Mouse (Mus musculus) hindbrain, embryonic 16.5 days (tissue): ENCODE results near the gene Six3. TPM values are rescaled to one million over a fixed set of nuclear protein-coding genes. Genes with fewer than 3 reads are reported as not detected.

Source experiments
- ATAC-seq: fragments of 200-750 bp; cut with Nextera tagmentation; 2 replicates; pipeline ENCODE4 v1.8.0; 2017; ENCODE audit warnings: moderate TSS enrichment, moderate library complexity
- H3K27ac ChIP-seq: fragments of 300-500 bp; sonication (generic); 2 replicates; pipeline ENCODE4 v1.5.1; 2014; ENCODE audit warnings: low read depth, mild to moderate bottlenecking, control low read depth, low read length, moderate library complexity
- H3K27me3 ChIP-seq: fragments of 300-500 bp; sonication (generic); replicated peaks from 2 replicates; pipeline ENCODE4 v1.6.1; 2014; ENCODE audit warnings: low read length; ENCODE audit not compliant: control insufficient read depth, insufficient read depth
- H3K36me3 ChIP-seq: fragments of 300-500 bp; sonication (generic); 2 replicates; pipeline ENCODE4 v1.6.1; 2014; ENCODE audit warnings: mild to moderate bottlenecking, low read length, moderate library complexity, mixed read lengths; ENCODE audit not compliant: control insufficient read depth, insufficient read depth
- H3K4me1 ChIP-seq: fragments of 300-500 bp; sonication (generic); 2 replicates; pipeline ENCODE4 v1.6.1; 2014; ENCODE audit warnings: low read depth, low read length; ENCODE audit not compliant: control insufficient read depth, insufficient read depth
- H3K4me2 ChIP-seq: fragments of 300-500 bp; sonication (generic); 2 replicates; pipeline ENCODE4 v1.6.1; 2014; ENCODE audit warnings: mild to moderate bottlenecking, low read length, control low read depth, moderate library complexity
- H3K4me3 ChIP-seq: fragments of 300-500 bp; sonication (generic); 2 replicates; pipeline ENCODE4 v1.5.1; 2014; ENCODE audit warnings: mild to moderate bottlenecking, low read length, control low read depth, moderate library complexity
- H3K9ac ChIP-seq: fragments of 300-500 bp; sonication (generic); 2 replicates; pipeline ENCODE4 v1.6.1; 2014; ENCODE audit warnings: low read depth, mild to moderate bottlenecking, control low read depth, low read length, moderate library complexity
- H3K9me3 ChIP-seq: fragments of 300-500 bp; sonication (generic); 2 replicates; pipeline ENCODE4 v1.6.1; 2014; ENCODE audit warnings: mild to moderate bottlenecking, low read length, moderate library complexity; ENCODE audit not compliant: control insufficient read depth
- WGBS: fragments of 180-500 bp; shearing (Covaris S2); extraction: QIAGEN DNeasy Blood & Tissue Kit; methylation state at CpG from one replicate; pipeline ENCODE4 v1.1.7; 2014; 5-methylcytosine and 5-hydroxymethylcytosine counted together
- polyA plus RNA-seq: library from polyadenylated mRNA; unstranded; fragments of >200 nt; fragmentation: Nextera tagmentation; extraction: Ambion mirVana; gene quantifications from 2 replicates; pipeline ENCODE4 v1.2.1, GENCODE M21; 2015

Six3 gene
- polyA plus RNA-seq, 1 experiment from 2014 or later, result 0.06 TPM

DNA sequence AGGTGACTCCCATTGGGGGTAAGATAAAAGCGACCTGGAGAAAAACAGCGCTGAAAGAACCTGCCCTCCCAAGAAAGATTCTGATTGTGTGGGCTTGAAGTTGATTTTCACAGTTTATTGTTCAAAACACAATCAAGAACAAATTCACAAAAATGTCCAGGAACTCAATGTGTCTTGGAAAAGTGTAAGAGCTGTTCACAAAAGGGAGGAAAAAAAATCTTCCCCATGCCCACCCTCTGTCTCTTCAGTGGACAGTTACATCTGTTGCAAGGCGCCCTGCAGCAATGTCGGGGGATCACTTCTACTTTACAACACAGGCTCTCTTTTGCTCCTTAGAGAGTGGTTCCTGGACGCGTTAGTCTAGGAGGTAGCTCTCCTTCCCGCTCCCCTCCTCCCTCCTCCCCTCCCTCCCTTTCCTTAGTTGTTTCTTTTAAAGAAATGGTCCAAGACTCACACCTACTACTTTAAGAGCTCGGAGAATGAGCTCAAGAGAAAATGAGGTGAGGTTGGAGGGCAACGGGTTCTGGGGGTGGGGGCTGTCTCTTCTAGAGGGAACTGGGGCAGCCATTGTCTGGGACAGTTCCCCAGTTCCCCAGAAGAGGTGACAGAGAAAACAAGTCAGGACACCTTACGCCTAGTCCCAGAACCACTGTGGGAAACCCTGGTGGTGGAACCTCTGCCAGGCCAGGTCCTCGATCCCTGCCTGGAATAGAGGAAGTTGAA is 2.9 kb upstream of the Six3 start:
- no peaks in the 10 kb centered on the region; the same call in 1 of the 2 replicates for H3K4me1 ChIP-seq
- no peak overlapping the region for H3K9ac ChIP-seq
- H3K27me3 ChIP-seq, result peaks cover 76% of the 10 kb centered on the region
- ATAC-seq, result no peak
- H3K9me3 ChIP-seq, result no peaks in the 10 kb centered on the region
- H3K36me3 ChIP-seq, result no peaks in the 10 kb centered on the region
- 5% methylated on average over 11 of the region's 11 CpGs for WGBS
- no peak overlapping the region for H3K4me3 ChIP-seq
- no peak overlapping the region for H3K27ac ChIP-seq
- H3K4me2 ChIP-seq, result no peak overlapping the region

DNA sequence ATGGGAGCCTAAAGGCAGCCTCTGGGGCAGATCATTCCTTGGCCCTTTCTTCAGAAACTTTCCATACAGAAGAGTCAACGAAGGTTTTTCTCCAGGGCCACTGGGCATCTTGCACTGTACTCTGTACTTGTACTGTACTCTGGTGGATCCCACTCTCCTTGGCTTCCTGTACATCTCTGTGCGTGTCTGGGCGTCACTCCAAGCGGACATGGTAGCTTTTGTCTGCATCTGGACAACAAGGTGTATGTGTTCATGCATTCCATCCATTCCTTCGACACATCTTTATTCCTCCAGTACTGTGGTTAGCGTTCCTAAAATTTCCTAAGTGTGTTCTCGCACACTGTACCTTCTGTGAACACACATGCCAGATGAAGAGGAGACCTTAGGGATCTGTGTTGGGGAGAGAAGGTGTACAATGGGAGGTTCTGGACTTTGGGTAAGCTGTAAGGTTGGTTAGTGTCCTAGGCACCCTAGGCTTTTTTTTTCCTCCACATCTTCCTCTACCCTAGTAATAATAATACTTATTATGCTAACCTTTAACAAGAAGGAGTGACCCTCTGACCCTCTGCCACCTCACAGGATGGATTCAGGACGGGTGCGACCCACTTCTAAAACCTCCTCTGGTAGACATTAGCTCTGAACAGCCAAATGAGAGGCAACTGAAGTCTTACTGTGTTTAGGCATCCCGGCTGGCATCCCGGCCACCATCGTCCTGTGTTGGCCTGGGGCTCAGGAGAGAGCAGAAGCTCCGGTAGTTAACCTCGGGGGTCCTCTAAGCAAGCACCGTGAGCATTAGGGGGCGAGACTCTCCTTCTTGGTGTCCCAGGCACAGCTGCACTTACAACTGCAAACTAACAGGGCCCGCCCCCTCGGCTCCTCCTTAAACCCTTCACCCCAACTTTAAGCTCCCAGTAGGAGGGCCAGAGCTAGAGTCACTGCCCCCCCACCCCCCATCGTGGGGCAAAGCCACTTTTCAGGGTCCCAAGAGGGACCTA is 1.6 kb upstream of the Six3 start:
- no peaks in the 10 kb centered on the region for H3K9me3 ChIP-seq
- no peak overlapping the region for H3K4me2 ChIP-seq
- 5% methylated on average over 19 of the region's 19 CpGs for WGBS
- no peaks in the 10 kb centered on the region; the same call in 1 of the 2 replicates for H3K4me1 ChIP-seq
- H3K27me3 ChIP-seq, result peaks cover 82% of the 10 kb centered on the region
- no peak for ATAC-seq
- H3K36me3 ChIP-seq, result no peaks in the 10 kb centered on the region
- H3K27ac ChIP-seq, result no peak overlapping the region
- H3K9ac ChIP-seq, result no peak overlapping the region
- H3K4me3 ChIP-seq, result no peak overlapping the region

DNA sequence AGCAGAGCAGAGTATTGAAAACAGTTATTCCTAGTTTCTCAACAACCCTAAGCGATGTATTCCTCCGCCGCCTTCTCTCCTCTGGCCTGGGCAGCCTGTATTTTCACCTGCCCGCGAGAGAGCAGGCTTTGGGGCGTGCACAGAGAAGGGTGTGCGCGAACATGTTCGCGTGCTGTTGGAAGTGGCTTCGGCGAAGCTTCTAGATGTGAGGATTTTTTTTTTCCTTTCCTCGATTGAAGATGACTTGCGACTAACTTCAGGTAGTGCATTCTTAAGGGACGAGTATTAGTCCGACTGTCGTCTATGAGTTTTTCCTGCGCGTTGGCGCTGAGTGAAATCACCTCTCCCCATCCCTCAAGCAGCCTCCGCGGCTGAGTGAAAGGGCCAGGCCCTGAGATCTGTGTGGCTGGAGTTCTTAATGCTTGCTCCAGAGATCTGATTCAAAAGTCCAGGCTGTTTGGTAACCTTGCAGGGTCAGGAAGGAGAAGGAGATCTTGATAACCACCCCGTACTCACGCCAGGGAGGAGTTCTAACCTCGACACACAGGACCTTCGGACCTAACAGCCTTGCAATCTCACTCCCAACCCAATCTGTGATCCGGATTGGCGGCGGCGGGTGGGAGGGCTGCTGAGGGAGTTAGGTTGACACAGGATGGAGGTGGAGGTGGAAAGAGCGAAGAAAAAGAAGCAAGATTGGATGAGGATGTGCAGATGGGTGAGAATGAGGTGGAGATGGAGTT is 712 bp upstream of the Six3 start:
- Histone ChIP-seq H3K27ac (no peak overlapping the region), H3K4me2 (no peak overlapping the region), H3K9ac (no peak overlapping the region), H3K4me3 (no peak overlapping the region), H3K9me3 (no peaks in the 10 kb centered on the region), H3K4me1 (no peaks in the 10 kb centered on the region; the same call in 1 of the 2 replicates), H3K36me3 (no peaks in the 10 kb centered on the region), H3K27me3 (peaks cover 88% of the 10 kb centered on the region)
- no peak for ATAC-seq
- 2% methylated on average over 31 of the region's 31 CpGs for WGBS

GRCm38 (mm10) chr17:85614011-85614721 is 758 bp downstream of the Six3 start:
- no peak overlapping the region for H3K4me2 ChIP-seq
- H3K27me3 ChIP-seq, result peaks cover 89% of the 10 kb centered on the region
- ATAC-seq, result no peak
- WGBS, result under 1% methylated on average over 30 of the region's 30 CpGs
- H3K9me3 ChIP-seq, result no peaks in the 10 kb centered on the region
- no peak overlapping the region for H3K27ac ChIP-seq
- no peak overlapping the region for H3K9ac ChIP-seq
- no peaks in the 10 kb centered on the region; the same call in 1 of the 2 replicates for H3K4me1 ChIP-seq
- H3K4me3 ChIP-seq, result no peak overlapping the region
- no peaks in the 10 kb centered on the region for H3K36me3 ChIP-seq

GRCm38 (mm10) chr17:85614722-85615331 is 1.4 kb downstream of the Six3 start:
- Histone ChIP-seq H3K9ac (no peak overlapping the region), H3K4me3 (no peak overlapping the region)
- WGBS, result under 1% methylated on average over 38 of the region's 38 CpGs

GRCm38 (mm10) chr17:85615586-85615985 is 2.2 kb downstream of the Six3 start:
- no peaks in the 10 kb centered on the region; the same call in 1 of the 2 replicates for H3K4me1 ChIP-seq
- 3% methylated on average over 4 of the region's 4 CpGs for WGBS
- no peaks in the 10 kb centered on the region for H3K9me3 ChIP-seq
- H3K27ac ChIP-seq, result no peak overlapping the region
- no peak overlapping the region for H3K9ac ChIP-seq
- peaks cover 91% of the 10 kb centered on the region for H3K27me3 ChIP-seq
- H3K36me3 ChIP-seq, result no peaks in the 10 kb centered on the region
- no peak for ATAC-seq
- H3K4me3 ChIP-seq, result no peak overlapping the region
- H3K4me2 ChIP-seq, result no peak overlapping the region

More at GRCm38 (mm10) chr17:85614722-85615331, 1.4 kb downstream of the Six3 start:
- Histone ChIP-seq H3K4me1 (no peaks in the 10 kb centered on the region; the same call in 1 of the 2 replicates), H3K27me3 (peaks cover 88% of the 10 kb centered on the region), H3K4me2 (no peak overlapping the region), H3K36me3 (no peaks in the 10 kb centered on the region), H3K27ac (no peak overlapping the region), H3K9me3 (no peaks in the 10 kb centered on the region)
- ATAC-seq, result no peak

GRCm38 (mm10) chr17:85616526-85617500 is 3.4 kb downstream of the Six3 start:
- H3K4me1 ChIP-seq, result peaks cover 10% of the 10 kb centered on the region
- no peak overlapping the region for H3K9ac ChIP-seq
- H3K4me3 ChIP-seq, result no peak overlapping the region
- no peak overlapping the region for H3K4me2 ChIP-seq
- no peaks in the 10 kb centered on the region for H3K36me3 ChIP-seq
- H3K9me3 ChIP-seq, result no peaks in the 10 kb centered on the region
- no peak overlapping the region for H3K27ac ChIP-seq
- peaks cover 88% of the 10 kb centered on the region for H3K27me3 ChIP-seq
- no peak for ATAC-seq
- WGBS, result 3% methylated on average over 41 of the region's 41 CpGs
